Mouse (Mus musculus): ENCODE results near the gene Olfr1250. TPM values are rescaled to one million over a fixed set of nuclear protein-coding genes. Genes with fewer than 3 reads are reported as not detected.
"Not testable (repeated sequence)": the region's sequence is repeated elsewhere in the genome, so short reads cannot be mapped to it uniquely, and the experiment has no call there.

The Olfr1250 gene
- not detected in 2 replicates for polyA plus RNA-seq (2015; fragmentation: Nextera tagmentation; extraction: Ambion mirVana)

DNA sequence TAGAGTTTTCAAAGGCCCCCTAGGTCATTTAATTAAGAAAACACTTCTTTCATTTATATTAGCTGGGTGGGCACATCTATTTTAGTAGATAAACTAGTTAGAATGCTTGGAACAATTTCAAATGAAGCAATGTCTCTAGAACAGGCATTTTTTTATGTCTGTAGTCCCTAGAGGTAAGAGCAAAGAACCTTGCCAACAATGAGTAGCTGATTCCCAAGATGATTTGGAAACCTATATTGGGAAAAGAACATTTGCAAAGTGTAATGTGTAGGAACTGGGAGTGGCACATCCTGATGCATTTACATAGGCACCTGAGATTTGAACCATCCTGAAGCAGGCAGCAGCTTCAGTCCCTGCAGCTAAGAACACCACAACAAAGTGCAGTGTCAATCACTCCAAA is at the start of gene Olfr1250:
TSS of gene Olfr1250 (minus strand) at position 101 of the 400 bp plus-strand sequence.
- H3K36me3 ChIP-seq: no peaks in the 10 kb centered on the region
- H3K4me1 ChIP-seq (replicated peaks): no peaks in the 10 kb centered on the region
- no peaks in the 10 kb centered on the region for H3K27me3 ChIP-seq
- H3K27ac ChIP-seq: no peak within 1 kb of the TSS
- H3K4me2 ChIP-seq: no peak within 1 kb of the TSS
- H3K9me3 ChIP-seq (replicated peaks): no peaks in the 10 kb centered on the region
- DNase-seq (no peak), ATAC-seq (ENCODE audit: low read depth) (no peak)
- no peak within 1 kb of the TSS for H3K4me3 ChIP-seq (replicated peaks)
- no peak within 1 kb of the TSS for H3K9ac ChIP-seq

DNA sequence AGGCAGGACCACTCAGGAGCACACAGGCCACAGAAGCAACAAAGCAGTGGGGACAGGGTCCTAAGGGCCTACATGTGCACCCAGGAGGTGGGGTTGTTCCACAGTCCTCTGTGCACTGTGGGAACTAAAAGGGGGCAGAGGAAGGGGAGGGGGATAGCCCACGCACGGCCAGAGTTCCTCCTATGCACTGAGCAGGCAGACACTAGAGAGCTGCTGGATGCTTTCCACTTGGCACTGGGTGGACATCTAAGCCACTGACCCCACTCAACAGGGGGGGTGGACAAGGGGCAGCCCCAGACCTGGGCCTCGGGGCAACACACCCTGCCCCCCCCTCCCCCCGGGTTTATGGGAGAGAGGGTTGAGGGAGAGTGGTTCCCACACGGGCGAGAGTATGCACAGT is 30.7 kb upstream of the Olfr1250 start:
- DNase-seq (no peak), ATAC-seq (ENCODE audit: low read depth) (no peak)
- no peak overlapping the region for H3K9ac ChIP-seq
- no peaks in the 10 kb centered on the region for H3K36me3 ChIP-seq
- H3K4me2 ChIP-seq: no peak overlapping the region
- H3K27ac ChIP-seq: no peak overlapping the region
- H3K9me3 ChIP-seq (replicated peaks): no peaks in the 10 kb centered on the region
- no peaks in the 10 kb centered on the region for H3K27me3 ChIP-seq
- no peaks in the 10 kb centered on the region for H3K4me1 ChIP-seq (replicated peaks)
- whole genome bisulfite sequencing (ENCODE audit: insufficient replicate concordance): 68% methylated on average over 6 of the region's 6 CpGs
- no peak overlapping the region for H3K4me3 ChIP-seq (replicated peaks)

DNA sequence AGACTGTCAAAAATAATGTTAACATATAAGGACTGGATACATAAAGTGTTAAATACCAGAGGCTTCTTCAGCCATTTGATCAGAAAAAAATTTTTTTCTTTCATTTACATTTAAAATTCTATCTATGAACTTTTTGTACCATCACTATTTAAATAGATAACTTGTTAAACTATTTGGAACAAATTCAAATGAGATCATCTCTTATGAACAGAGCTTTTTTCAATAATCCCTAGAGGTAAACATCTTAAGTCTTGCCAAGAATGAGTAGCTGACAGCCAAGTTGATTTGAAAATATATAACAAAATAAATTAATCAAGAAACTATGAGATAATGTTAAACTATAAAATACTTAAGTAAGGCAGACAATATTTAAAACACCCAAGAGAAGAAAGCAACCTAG is 10.6 kb upstream of the Olfr1250 start, which contains the start of gene Olfr1251:
TSS of gene Olfr1251 (minus strand) at position 101 of the 400 bp plus-strand sequence.
- no peak within 1 kb of the TSS for H3K9ac ChIP-seq
- H3K9me3 ChIP-seq (replicated peaks): no peaks in the 10 kb centered on the region
- no peak within 1 kb of the TSS for H3K27ac ChIP-seq
- H3K27me3 ChIP-seq: no peaks in the 10 kb centered on the region
- no peak within 1 kb of the TSS for H3K4me3 ChIP-seq (replicated peaks)
- H3K36me3 ChIP-seq: no peaks in the 10 kb centered on the region
- no peaks in the 10 kb centered on the region for H3K4me1 ChIP-seq (replicated peaks)
- no peak within 1 kb of the TSS for H3K4me2 ChIP-seq
- ATAC-seq (ENCODE audit: low read depth): no peak
- no peak for DNase-seq

DNA sequence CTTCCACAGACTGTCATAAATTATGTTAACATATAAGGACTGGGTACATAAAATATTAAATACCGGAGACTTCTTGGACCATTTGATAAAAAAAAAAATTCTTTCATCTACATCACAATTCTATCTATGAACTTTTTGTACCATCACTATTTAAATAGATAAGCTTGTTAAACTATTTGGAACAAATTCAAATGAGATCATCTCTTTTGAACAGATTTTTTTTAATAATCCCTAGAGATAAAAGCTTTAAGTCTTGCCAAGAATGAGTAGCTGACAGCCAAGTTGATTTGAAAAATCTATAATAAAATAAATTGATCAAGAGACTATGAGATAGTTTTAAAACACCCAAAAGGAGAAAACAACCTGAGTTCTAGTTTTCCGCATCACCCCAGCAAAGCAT is 26.4 kb downstream of the Olfr1250 start, which contains the start of gene Olfr1249:
TSS of gene Olfr1249 (minus strand) at position 101 of the 400 bp plus-strand sequence.
- Histone ChIP-seq H3K9ac (no peak within 1 kb of the TSS), H3K27ac (no peak within 1 kb of the TSS), H3K4me2 (no peak within 1 kb of the TSS), H3K36me3 (no peaks in the 10 kb centered on the region), H3K4me1 (replicated peaks) (no peaks in the 10 kb centered on the region), H3K27me3 (no peaks in the 10 kb centered on the region), H3K4me3 (replicated peaks) (no peak within 1 kb of the TSS), H3K9me3 (replicated peaks) (no peaks in the 10 kb centered on the region)
- ATAC-seq (ENCODE audit: low read depth) (no peak), DNase-seq (no peak)
- 77% methylated on average over 2 of the region's 2 CpGs for WGBS (ENCODE audit: insufficient replicate concordance)

DNA sequence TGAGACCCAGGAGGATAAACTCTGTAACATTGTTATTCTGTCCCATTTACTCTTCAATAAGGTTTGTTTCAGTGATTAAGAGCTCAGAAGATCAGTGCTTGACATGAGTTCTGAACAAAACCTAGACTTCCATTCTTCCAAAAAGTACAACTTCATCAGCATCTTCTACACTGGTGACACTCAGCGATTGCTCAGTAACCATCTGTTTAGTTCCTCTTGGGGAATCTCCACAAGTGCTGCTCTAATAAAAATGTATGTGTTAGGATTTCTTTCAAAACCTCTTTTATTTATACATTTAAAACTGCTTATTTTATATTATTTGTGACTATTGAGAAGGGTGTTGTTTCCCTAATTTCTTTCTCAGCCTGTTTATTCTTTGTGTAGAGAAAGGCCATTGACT is 43.1 kb downstream of the Olfr1250 start, which contains the start of gene Olfr1248:
TSS of gene Olfr1248 (minus strand) at position 101 of the 400 bp plus-strand sequence.
- ATAC-seq (ENCODE audit: low read depth); H3K9ac ChIP-seq; H3K27me3 ChIP-seq; DNase-seq; H3K4me3 ChIP-seq (replicated peaks); H3K27ac ChIP-seq; H3K4me2 ChIP-seq; H3K36me3 ChIP-seq; H3K4me1 ChIP-seq (replicated peaks); H3K9me3 ChIP-seq (replicated peaks): not testable (repeated sequence)
- WGBS (ENCODE audit: insufficient replicate concordance): 68% methylated on average over 1 of the region's 1 CpGs

DNA sequence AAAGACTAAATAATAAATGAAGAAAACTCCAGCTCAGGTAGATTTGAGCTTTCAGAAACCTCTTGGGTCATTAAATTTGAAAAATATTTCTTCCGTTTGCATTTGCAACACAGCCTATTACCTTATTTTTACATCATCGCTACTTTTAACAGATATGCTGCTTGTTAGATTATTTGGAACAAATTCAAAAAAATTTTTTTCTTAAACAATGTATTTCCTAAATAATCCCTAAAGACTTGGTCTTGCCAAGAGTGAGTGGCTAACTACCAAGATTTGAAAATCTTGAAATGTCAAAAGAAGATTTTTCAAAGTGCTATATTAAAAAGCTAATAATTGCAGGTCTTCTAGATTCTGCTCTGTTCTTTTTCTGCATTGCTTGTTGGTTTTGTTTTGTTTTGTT is 47.2 kb downstream of the Olfr1250 start, which contains the start of gene Olfr1247:
TSS of gene Olfr1247 (minus strand) at position 101 of the 400 bp plus-strand sequence.
- no peak for DNase-seq
- Histone ChIP-seq H3K27me3 (no peaks in the 10 kb centered on the region), H3K36me3 (no peaks in the 10 kb centered on the region), H3K4me3 (replicated peaks) (no peak within 1 kb of the TSS), H3K9ac (no peak within 1 kb of the TSS), H3K4me1 (replicated peaks) (no peaks in the 10 kb centered on the region), H3K27ac (no peak within 1 kb of the TSS), H3K4me2 (no peak within 1 kb of the TSS), H3K9me3 (replicated peaks) (no peaks in the 10 kb centered on the region)
- no peak for ATAC-seq (ENCODE audit: low read depth)
- 68% methylated on average over 2 of the region's 2 CpGs for WGBS (ENCODE audit: insufficient replicate concordance)

Other genes starting within 250 kb of the Olfr1250 start
- not detected in 2 replicates for gene Olfr1239, start 241.1 kb downstream of the Olfr1250 start, polyA plus RNA-seq (2015; fragmentation: Nextera tagmentation; extraction: Ambion mirVana)
- not detected in 2 replicates for gene Olfr1240, start 218.5 kb downstream of the Olfr1250 start, polyA plus RNA-seq (2015; fragmentation: Nextera tagmentation; extraction: Ambion mirVana)
- gene Olfr1241, start 174.3 kb downstream of the Olfr1250 start, polyA plus RNA-seq (2015; fragmentation: Nextera tagmentation; extraction: Ambion mirVana): not detected in 2 replicates
- not detected in 2 replicates for gene Olfr1242, start 163.1 kb downstream of the Olfr1250 start, polyA plus RNA-seq (2015; fragmentation: Nextera tagmentation; extraction: Ambion mirVana)
- gene Olfr1243, start 130.0 kb downstream of the Olfr1250 start, polyA plus RNA-seq (2015; fragmentation: Nextera tagmentation; extraction: Ambion mirVana): not detected in 2 replicates
- gene Olfr1245, start 83.0 kb downstream of the Olfr1250 start, polyA plus RNA-seq (2015; fragmentation: Nextera tagmentation; extraction: Ambion mirVana): not detected in 2 replicates
- gene Olfr1246, start 68.3 kb downstream of the Olfr1250 start, polyA plus RNA-seq (2015; fragmentation: Nextera tagmentation; extraction: Ambion mirVana): not detected in 2 replicates
- not detected in 2 replicates for gene Olfr1247, start 47.3 kb downstream of the Olfr1250 start, polyA plus RNA-seq (2015; fragmentation: Nextera tagmentation; extraction: Ambion mirVana)
- not detected in 2 replicates for gene Olfr1248, start 43.2 kb downstream of the Olfr1250 start, polyA plus RNA-seq (2015; fragmentation: Nextera tagmentation; extraction: Ambion mirVana)
- gene Olfr1249, start 26.5 kb downstream of the Olfr1250 start, polyA plus RNA-seq (2015; fragmentation: Nextera tagmentation; extraction: Ambion mirVana): not detected in 2 replicates
- not detected in 2 replicates for gene Olfr1251, start 10.5 kb upstream of the Olfr1250 start, polyA plus RNA-seq (2015; fragmentation: Nextera tagmentation; extraction: Ambion mirVana)
- gene Olfr1252, start 63.5 kb upstream of the Olfr1250 start, polyA plus RNA-seq (2015; fragmentation: Nextera tagmentation; extraction: Ambion mirVana): not detected in 2 replicates
- gene Olfr1253, start 95.6 kb upstream of the Olfr1250 start, polyA plus RNA-seq (2015; fragmentation: Nextera tagmentation; extraction: Ambion mirVana): not detected in 2 replicates
- not detected in 2 replicates for gene Olfr1254, start 132.2 kb upstream of the Olfr1250 start, polyA plus RNA-seq (2015; fragmentation: Nextera tagmentation; extraction: Ambion mirVana)
- not detected in 2 replicates for gene Olfr1255, start 150.6 kb upstream of the Olfr1250 start, polyA plus RNA-seq (2015; fragmentation: Nextera tagmentation; extraction: Ambion mirVana)
- gene Olfr1256, start 180.1 kb upstream of the Olfr1250 start, polyA plus RNA-seq (2015; fragmentation: Nextera tagmentation; extraction: Ambion mirVana): not detected in 2 replicates
- gene Olfr48, start 186.7 kb upstream of the Olfr1250 start, polyA plus RNA-seq (2015; fragmentation: Nextera tagmentation; extraction: Ambion mirVana): not detected in 2 replicates
- not detected in 2 replicates for gene Olfr1257, start 217.0 kb upstream of the Olfr1250 start, polyA plus RNA-seq (2015; fragmentation: Nextera tagmentation; extraction: Ambion mirVana)

All from liver, embryonic 13.5 days (tissue).